Mouse (Mus musculus): ENCODE results near the gene Prss41. TPM values are rescaled to one million over a fixed set of nuclear protein-coding genes. Genes with fewer than 3 reads are reported as not detected.
"Not testable (repeated sequence)": the region's sequence is repeated elsewhere in the genome, so short reads cannot be mapped to it uniquely, and the experiment has no call there.

Gene Prss41
- 3.3 and 3.9 TPM in 2 replicates for polyA plus RNA-seq (2016; fragmentation: Nextera tagmentation; extraction: Ambion mirVana)

DNA sequence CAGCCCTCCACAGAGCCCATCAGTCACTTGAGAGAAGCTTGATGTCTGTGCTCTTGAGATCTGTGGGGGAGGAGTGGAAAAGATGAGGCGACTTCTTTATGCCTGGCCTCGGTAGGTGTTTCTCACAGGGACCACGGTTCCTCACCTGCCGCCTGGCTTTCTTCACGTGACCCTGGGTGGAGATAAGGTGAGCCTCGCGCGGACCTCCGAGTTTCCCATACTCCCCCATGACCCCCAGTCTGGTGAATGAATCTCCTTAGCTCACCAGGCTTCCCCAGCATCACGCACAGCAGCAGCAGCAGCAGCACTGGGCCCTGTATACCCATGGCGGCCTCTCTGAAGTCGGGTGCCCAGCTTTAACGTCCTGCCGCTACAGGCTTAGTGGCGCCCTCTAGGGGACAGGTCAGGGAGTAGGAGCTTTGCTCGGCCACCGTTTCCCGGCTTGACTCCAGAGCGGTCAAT is at the start of gene Prss41, which contains the start of gene Prss32:
Gene Prss41, minus strand, starts transcription at position 361 of the 462 bp plus-strand sequence.
Gene Prss32, plus strand, starts transcription at position 44 of the 462 bp plus-strand sequence.
- Histone ChIP-seq H3K27me3 (ENCODE audit: low read depth, poor library complexity, severe bottlenecking) (peaks cover 6% of the 10 kb centered on the region; the same call in 1 of the 2 replicates), H3K9me3 (replicated peaks) (no peaks in the 10 kb centered on the region), H3K4me3 (peak within 1 kb of the TSS; percentile 43), H3K27ac (peak within 1 kb of the TSS; percentile 31; the same call in 1 of the 2 replicates), H3K36me3 (no peaks in the 10 kb centered on the region), H3K4me1 (peaks cover 12% of the 10 kb centered on the region)
- 11% methylated on average over 19 of the region's 19 CpGs for WGBS
- DNase-seq (ENCODE audit: low spot score), result peak; percentile 80

DNA sequence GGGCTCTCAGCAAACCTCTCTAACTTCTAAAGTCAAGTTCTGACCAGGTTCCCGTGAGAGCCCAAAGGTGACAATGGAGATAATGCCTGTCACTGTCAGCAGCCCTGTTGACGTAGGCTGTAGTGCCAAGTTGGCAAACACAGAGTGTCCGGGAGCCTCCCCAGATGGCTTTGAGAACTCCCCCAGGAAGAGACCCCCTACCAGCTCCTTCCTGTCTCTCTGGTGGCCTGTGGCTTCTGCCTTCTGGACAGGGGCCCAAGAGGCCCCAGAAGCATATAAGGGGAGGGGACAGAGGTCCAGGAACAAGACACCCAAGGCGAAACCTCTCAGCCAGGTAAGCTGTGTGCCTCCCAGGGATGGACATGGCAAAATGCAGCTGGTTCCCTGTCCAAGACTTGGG is 36.6 kb upstream of the Prss41 start, which contains the start of the genes Dcpp1 and Dcpp2:
Gene Dcpp1, plus strand, starts transcription at position 301 of the 400 bp plus-strand sequence.
Gene Dcpp2, plus strand, starts transcription at position 305 of the 400 bp plus-strand sequence.
- H3K4me1 ChIP-seq; H3K27ac ChIP-seq; H3K36me3 ChIP-seq; H3K9me3 ChIP-seq (replicated peaks); H3K4me3 ChIP-seq; H3K27me3 ChIP-seq (ENCODE audit: low read depth, poor library complexity, severe bottlenecking); DNase-seq (ENCODE audit: low spot score): not testable (repeated sequence)
- 88% methylated on average over 4 of the region's 4 CpGs for WGBS

DNA sequence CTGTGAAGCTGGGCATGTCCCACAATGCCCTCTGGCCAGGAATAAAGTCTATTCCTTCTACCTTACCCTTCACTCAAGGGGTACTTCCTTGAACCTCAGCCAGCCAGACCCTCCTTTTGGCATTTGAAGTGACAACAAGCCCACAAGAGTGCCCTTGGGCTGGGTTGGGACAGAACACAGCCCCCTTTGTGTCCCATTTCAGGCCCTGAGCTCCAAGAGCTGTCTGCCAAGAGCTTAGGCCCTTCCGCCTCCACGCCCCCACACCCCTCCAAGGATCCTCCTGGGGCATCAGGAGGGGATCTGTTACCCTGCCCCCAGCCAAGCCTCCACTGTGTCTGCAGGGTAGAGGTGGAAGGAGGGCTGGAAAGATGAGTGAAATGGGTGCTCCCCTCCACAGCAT is 33.2 kb upstream of the Prss41 start:
- Histone ChIP-seq H3K27ac (no peak overlapping the region), H3K4me3 (no peak overlapping the region), H3K36me3 (no peaks in the 10 kb centered on the region), H3K9me3 (replicated peaks) (no peaks in the 10 kb centered on the region), H3K4me1 (peaks cover 5% of the 10 kb centered on the region; the same call in 1 of the 2 replicates), H3K27me3 (ENCODE audit: low read depth, poor library complexity, severe bottlenecking) (no peaks in the 10 kb centered on the region)
- 84% methylated on average over 2 of the region's 2 CpGs for WGBS
- no peak for DNase-seq (ENCODE audit: low spot score)

DNA sequence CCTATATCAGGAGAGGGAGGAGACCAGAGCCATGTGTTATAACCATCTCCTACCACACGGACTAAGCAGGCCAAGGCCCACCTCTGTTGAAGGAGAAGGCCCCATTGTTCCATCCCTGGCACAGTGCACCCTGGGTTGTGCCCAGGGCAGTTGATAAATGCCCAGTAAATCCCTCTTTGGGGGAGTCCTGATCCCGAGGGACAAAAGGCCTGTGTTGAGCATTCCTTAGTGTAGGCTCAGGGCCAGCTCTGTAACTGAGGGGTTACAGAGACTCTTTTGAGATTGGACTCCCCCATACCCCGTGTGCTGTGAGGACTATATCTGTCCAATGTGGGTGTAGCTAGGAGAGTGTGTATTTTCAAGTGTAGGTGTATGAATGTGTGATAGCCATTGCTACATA is 32.8 kb upstream of the Prss41 start:
- no peak overlapping the region for H3K4me3 ChIP-seq
- 75% methylated on average over 3 of the region's 3 CpGs for WGBS
- H3K27me3 ChIP-seq (ENCODE audit: low read depth, poor library complexity, severe bottlenecking), result no peaks in the 10 kb centered on the region
- H3K27ac ChIP-seq, result no peak overlapping the region
- DNase-seq (ENCODE audit: low spot score), result no peak
- no peaks in the 10 kb centered on the region for H3K36me3 ChIP-seq
- H3K9me3 ChIP-seq (replicated peaks), result no peaks in the 10 kb centered on the region
- peaks cover 5% of the 10 kb centered on the region; the same call in 1 of the 2 replicates for H3K4me1 ChIP-seq

DNA sequence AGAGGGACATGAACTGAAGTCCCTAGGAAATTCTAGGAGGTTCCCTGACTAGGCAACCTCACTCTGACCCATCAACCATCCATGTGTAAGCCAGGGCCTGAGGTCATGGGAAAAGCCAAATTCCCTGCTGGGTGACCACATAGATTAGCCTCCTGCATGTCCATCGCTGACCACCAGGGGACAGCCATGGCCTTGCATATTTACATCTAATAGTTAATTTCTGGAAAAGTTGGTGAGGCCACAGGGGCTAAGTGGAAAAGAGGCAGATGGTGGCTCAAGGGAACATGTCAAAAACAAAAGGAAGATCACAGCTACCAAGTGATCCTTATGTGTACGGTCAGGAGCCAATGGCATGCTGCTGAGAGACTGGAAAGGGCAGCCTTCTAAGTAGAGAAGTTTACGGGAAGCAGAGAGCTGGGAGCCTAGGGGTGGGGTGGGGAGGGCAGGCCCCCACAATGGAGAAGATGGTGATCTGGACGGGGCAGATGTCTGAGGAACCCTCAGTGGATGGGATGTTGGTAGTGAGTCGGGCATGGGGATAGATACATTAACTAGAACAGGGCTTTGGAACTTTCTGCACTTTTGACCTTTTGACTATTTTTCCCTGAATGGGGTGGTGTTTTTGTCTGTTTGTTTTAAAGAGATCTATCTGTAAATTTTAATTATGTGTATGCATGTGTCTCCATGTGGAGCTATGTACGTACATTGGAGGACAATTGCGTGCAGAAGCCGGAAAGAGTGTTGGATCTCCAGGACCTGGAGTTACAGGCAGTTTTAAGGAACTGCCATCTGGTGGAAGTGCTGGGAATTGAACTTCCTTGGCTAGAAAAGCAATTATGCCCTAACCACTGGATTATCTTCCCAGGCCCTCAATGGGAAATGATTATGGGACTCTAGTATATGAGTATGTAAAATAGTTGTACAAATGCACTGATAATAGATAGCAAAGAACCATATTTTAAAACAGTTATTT is 30.2 kb upstream of the Prss41 start:
- Histone ChIP-seq H3K4me1 (peaks cover 13% of the 10 kb centered on the region), H3K27me3 (ENCODE audit: low read depth, poor library complexity, severe bottlenecking) (no peaks in the 10 kb centered on the region), H3K36me3 (no peaks in the 10 kb centered on the region), H3K27ac (no peak overlapping the region), H3K9me3 (replicated peaks) (no peaks in the 10 kb centered on the region), H3K4me3 (no peak overlapping the region)
- peak; percentile 63 for DNase-seq (ENCODE audit: low spot score)
- WGBS, result 54% methylated on average over 8 of the region's 8 CpGs

DNA sequence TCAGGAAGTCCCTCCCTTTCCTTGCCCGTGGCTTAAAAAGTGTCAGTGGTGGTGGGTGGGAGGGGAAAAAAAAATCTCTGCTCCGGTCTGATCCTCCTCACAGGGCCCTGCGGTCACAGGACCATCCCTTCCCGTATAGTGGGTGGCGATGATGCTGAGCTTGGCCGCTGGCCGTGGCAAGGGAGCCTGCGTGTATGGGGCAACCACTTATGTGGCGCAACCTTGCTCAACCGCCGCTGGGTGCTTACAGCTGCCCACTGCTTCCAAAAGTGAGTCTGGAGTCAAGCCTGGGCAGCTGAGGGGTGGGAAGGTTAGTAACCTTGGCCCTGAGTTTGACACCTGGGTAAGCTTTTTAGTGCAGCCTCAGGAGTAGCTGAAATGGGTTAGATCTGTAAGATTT is 24.5 kb upstream of the Prss41 start:
- Histone ChIP-seq H3K36me3 (no peaks in the 10 kb centered on the region), H3K4me3 (no peak overlapping the region), H3K9me3 (replicated peaks) (no peaks in the 10 kb centered on the region), H3K4me1 (peaks cover 8% of the 10 kb centered on the region; the same call in 1 of the 2 replicates), H3K27me3 (ENCODE audit: low read depth, poor library complexity, severe bottlenecking) (no peaks in the 10 kb centered on the region), H3K27ac (no peak overlapping the region)
- WGBS, result 93% methylated on average over 11 of the region's 11 CpGs
- DNase-seq (ENCODE audit: low spot score), result no peak

DNA sequence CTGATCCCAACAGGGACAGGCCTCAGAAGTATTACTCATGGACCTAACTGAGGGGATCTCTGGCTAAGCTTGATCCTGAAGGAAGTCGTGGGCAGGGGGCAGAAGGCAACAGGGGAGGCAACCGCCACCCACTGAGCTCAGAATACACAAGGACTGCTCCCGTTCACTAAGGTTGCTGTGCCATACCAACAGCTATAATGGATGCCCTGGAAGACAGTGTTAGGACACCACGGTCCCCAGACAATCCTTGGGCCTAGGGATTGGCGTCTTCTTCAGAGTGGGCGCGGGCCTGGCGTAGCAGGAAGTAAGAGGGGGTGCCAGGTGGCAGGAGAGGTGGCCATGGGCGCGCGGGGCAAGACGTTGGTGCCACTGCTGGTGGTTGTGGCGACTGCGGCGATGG is 23.8 kb upstream of the Prss41 start, which contains the start of gene Prss21:
Gene Prss21, plus strand, starts transcription at position 301 of the 400 bp plus-strand sequence.
- no peak for DNase-seq (ENCODE audit: low spot score)
- Histone ChIP-seq H3K36me3 (no peaks in the 10 kb centered on the region), H3K27ac (no peak within 1 kb of the TSS), H3K4me1 (peaks cover 8% of the 10 kb centered on the region; the same call in 1 of the 2 replicates), H3K4me3 (no peak within 1 kb of the TSS), H3K9me3 (replicated peaks) (no peaks in the 10 kb centered on the region), H3K27me3 (ENCODE audit: low read depth, poor library complexity, severe bottlenecking) (no peaks in the 10 kb centered on the region)
- 85% methylated on average over 15 of the region's 15 CpGs for WGBS

DNA sequence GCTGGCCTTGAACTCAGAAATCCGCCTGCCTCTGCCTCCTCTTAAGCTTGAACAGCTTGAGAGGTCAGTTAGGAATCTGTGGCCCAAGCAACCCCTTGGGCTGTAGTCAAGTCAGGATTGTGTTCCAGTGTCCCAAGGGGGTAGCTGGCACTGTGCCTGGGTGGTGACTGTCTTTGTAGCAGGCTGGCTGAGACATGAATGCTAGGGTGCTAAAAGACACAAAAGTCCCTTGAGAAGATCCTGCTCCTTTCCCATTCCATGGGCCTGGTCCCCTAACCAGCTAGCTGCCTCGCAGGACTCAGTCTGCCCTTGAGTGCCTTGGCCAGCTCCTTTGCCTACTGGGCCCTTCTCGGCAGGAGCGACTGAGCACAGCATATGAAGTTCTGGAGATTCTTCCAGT is 19.0 kb upstream of the Prss41 start:
- no peak overlapping the region for H3K4me3 ChIP-seq
- H3K27ac ChIP-seq, result no peak overlapping the region
- no peaks in the 10 kb centered on the region for H3K9me3 ChIP-seq (replicated peaks)
- DNase-seq (ENCODE audit: low spot score), result no peak
- WGBS, result 87% methylated on average over 4 of the region's 4 CpGs
- no peaks in the 10 kb centered on the region for H3K4me1 ChIP-seq
- H3K27me3 ChIP-seq (ENCODE audit: low read depth, poor library complexity, severe bottlenecking), result no peaks in the 10 kb centered on the region
- H3K36me3 ChIP-seq, result no peaks in the 10 kb centered on the region

DNA sequence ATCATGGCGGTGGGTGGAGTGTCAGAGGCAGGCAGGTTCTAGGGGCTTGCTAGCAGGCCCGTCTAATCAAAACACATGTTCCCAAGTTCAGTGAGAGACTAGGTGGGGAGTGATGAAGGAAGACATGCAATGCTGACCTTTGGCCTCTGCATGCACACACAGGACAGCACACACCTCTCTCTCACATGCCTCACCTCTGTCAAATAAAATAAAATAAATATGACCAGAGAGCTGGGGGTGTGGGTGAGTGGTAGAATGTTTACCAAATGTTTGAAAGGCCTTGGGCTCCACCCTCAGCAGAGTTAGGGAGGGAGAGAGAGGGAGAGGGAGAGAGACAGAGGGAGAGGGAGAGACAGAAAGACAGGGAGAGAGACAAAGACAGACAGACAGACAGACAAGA is 13.9 kb upstream of the Prss41 start:
- no peak overlapping the region for H3K4me3 ChIP-seq
- H3K4me1 ChIP-seq, result peaks cover 8% of the 10 kb centered on the region
- DNase-seq (ENCODE audit: low spot score), result no peak
- no peaks in the 10 kb centered on the region for H3K36me3 ChIP-seq
- WGBS, result 70% methylated on average over 2 of the region's 2 CpGs
- no peaks in the 10 kb centered on the region for H3K27me3 ChIP-seq (ENCODE audit: low read depth, poor library complexity, severe bottlenecking)
- H3K27ac ChIP-seq, result no peak overlapping the region
- no peaks in the 10 kb centered on the region for H3K9me3 ChIP-seq (replicated peaks)

DNA sequence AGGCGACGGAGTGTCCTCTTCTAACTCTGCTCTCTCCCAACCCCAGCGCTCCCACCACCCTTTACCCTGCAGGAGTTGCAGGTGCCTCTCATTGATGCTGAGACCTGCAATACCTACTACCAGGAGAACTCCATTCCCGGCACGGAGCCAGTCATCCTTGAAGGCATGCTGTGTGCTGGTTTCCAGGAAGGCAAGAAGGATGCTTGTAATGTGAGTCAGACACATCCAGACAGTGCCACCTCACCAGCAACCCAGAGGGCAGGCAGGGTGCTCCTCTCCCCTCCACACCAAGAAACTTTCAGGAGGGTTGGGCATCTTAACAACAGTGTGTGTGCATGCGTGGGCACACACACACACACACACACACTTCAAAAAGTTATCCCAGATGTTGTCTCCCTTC is 13.2 kb upstream of the Prss41 start:
- Histone ChIP-seq H3K4me3 (no peak overlapping the region), H3K9me3 (replicated peaks) (no peaks in the 10 kb centered on the region), H3K27ac (peak overlapping the region; percentile 7; the same call in 1 of the 2 replicates), H3K27me3 (ENCODE audit: low read depth, poor library complexity, severe bottlenecking) (no peaks in the 10 kb centered on the region), H3K36me3 (no peaks in the 10 kb centered on the region), H3K4me1 (peaks cover 8% of the 10 kb centered on the region)
- WGBS, result 85% methylated on average over 6 of the region's 6 CpGs
- no peak for DNase-seq (ENCODE audit: low spot score)

DNA sequence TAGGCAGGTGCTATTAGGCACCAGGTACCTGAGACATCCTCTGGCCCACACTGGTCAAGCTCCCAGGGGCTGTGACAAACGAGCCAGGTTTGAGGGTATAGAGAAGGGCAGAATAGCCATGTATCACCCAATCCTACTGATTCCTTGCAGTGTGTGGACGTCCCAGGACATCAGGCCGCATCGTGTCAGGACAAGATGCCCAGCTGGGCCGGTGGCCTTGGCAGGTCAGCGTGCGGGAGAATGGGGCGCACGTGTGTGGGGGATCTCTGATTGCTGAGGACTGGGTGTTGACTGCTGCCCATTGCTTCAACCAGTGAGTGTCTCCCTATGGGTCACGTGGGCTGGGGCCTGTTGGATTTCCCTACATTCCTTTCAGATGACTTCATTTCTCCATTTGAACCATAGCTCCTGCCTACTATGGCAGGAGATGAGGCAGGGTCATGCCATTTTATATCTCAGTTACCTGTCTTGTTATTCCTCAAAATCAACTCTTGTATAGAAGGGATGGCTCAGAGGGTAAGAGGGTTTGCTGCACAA is 10.3 kb upstream of the Prss41 start:
- no peak for DNase-seq (ENCODE audit: low spot score)
- H3K9me3 ChIP-seq (replicated peaks), result no peaks in the 10 kb centered on the region
- peaks cover 8% of the 10 kb centered on the region for H3K4me1 ChIP-seq
- 90% methylated on average over 10 of the region's 10 CpGs for WGBS
- no peak overlapping the region for H3K4me3 ChIP-seq
- H3K27me3 ChIP-seq (ENCODE audit: low read depth, poor library complexity, severe bottlenecking), result no peaks in the 10 kb centered on the region
- H3K36me3 ChIP-seq, result no peaks in the 10 kb centered on the region
- no peak overlapping the region for H3K27ac ChIP-seq

DNA sequence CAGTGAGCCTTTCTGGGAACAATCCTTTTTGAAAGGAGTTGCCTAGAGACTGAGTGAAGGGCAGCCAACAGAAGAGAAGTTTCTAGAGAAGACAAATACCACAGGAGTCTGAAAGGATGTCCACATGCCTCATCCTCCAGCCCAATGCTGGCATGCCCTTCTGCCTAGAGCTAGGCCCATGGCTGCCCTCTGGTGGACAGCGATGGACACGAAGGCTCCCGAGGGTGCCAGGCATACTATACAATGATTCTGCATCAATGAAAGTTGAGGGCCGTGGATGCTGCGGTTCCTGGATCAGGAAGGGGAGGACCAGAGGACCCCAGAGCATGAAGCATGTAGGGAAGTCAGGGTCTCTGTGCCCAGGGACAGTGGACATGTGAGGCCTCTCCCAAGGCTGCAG is 9.3 kb upstream of the Prss41 start:
- Histone ChIP-seq H3K27me3 (ENCODE audit: low read depth, poor library complexity, severe bottlenecking) (no peaks in the 10 kb centered on the region), H3K9me3 (replicated peaks) (no peaks in the 10 kb centered on the region), H3K27ac (no peak overlapping the region), H3K36me3 (no peaks in the 10 kb centered on the region), H3K4me1 (peaks cover 8% of the 10 kb centered on the region), H3K4me3 (no peak overlapping the region)
- 48% methylated on average over 5 of the region's 5 CpGs for WGBS
- peak; percentile 54 for DNase-seq (ENCODE audit: low spot score)
